In genomic region chr2:106756354-106757103, GRCm38 (mm10) we compare ENCODE assay signal across 14 mouse cellular contexts.
DNase-seq lines count a peak whose midpoint lies in the region; ATAC-seq lines count a peak whose summit lies in the region.
"Had no signal": no experiment of that assay in that cellular context is flagged by ENCODE, and none has a peak within 500 bp of the region (broad histone marks: within the 10 kb centered on the region; RNA-seq: fewer than 3 reads in every experiment).

No protein-coding gene starts in this region.

- no peak overlapping the region for H3K4me3 ChIP-seq in intestine, embryonic 14.5 days (ENCODE audit: low read depth, low read length)
- no peak overlapping the region for H3K4me3 ChIP-seq in intestine, embryonic 16.5 days (ENCODE audit: low read length)
- no peak overlapping the region for H3K4me3 ChIP-seq in midbrain, embryonic 12.5 days
- no peak overlapping the region for H3K4me3 ChIP-seq in midbrain, embryonic 15.5 days
- no peak overlapping the region for H3K4me3 ChIP-seq in embryonic facial prominence, embryonic 11.5 days (ENCODE audit: low read depth, low read length)
- H3K4me3 ChIP-seq: heart, adult 2 months had no signal

- no peak overlapping the region for H3K27ac ChIP-seq in intestine, embryonic 14.5 days (ENCODE audit: low read depth)
- no peak overlapping the region for H3K27ac ChIP-seq in intestine, embryonic 16.5 days (ENCODE audit: low read length)
- H3K27ac ChIP-seq in midbrain, embryonic 12.5 days (replicated peaks) = no peak overlapping the region
- no peak overlapping the region for H3K27ac ChIP-seq in midbrain, embryonic 15.5 days
- no peak overlapping the region for H3K27ac ChIP-seq in embryonic facial prominence, embryonic 11.5 days (replicated peaks; ENCODE audit: low read depth, low read length)
- H3K27ac ChIP-seq: heart, adult 2 months had no signal

- ATAC-seq in intestine, embryonic 14.5 days (replicated peaks; ENCODE audit: low FRiP score, low TSS enrichment, low read depth) = no peak
- no peak for ATAC-seq in intestine, embryonic 16.5 days
- peak; percentile 66 for ATAC-seq in midbrain, embryonic 12.5 days (ENCODE audit: low FRiP score, low read depth)
- ATAC-seq in midbrain, embryonic 15.5 days (replicated peaks) = no peak
- ATAC-seq in embryonic facial prominence, embryonic 11.5 days (replicated peaks; ENCODE audit: insufficient number of reproducible peaks, low FRiP score, low TSS enrichment, low read depth) = 0 out of 2 replicates have a peak, but pooled peaks have one; percentile 49
- ATAC-seq: Patski had no signal

- no peak overlapping the region for H3K9ac ChIP-seq in intestine, embryonic 14.5 days (ENCODE audit: low read length)
- no peak overlapping the region for H3K9ac ChIP-seq in intestine, embryonic 16.5 days (ENCODE audit: low read depth, low read length)
- no peak overlapping the region for H3K9ac ChIP-seq in midbrain, embryonic 12.5 days (replicated peaks)
- H3K9ac ChIP-seq in midbrain, embryonic 15.5 days = no peak overlapping the region
- H3K9ac ChIP-seq in embryonic facial prominence, embryonic 11.5 days (replicated peaks; ENCODE audit: low read length) = no peak overlapping the region

- H3K36me3 ChIP-seq in intestine, embryonic 14.5 days (ENCODE audit: control insufficient read depth, insufficient read depth, low read length) = no peaks in the 10 kb centered on the region
- H3K36me3 ChIP-seq in intestine, embryonic 16.5 days (ENCODE audit: control insufficient read depth, insufficient read depth, low read length) = no peaks in the 10 kb centered on the region
- H3K36me3 ChIP-seq in midbrain, embryonic 12.5 days = no peaks in the 10 kb centered on the region
- no peaks in the 10 kb centered on the region for H3K36me3 ChIP-seq in midbrain, embryonic 15.5 days (replicated peaks)
- no peaks in the 10 kb centered on the region for H3K36me3 ChIP-seq in embryonic facial prominence, embryonic 11.5 days (replicated peaks; ENCODE audit: control insufficient read depth, insufficient read depth, low read depth, low read length)

- no peaks in the 10 kb centered on the region for H3K27me3 ChIP-seq in intestine, embryonic 14.5 days (replicated peaks; ENCODE audit: control insufficient read depth, insufficient read depth, low read length)
- H3K27me3 ChIP-seq in intestine, embryonic 16.5 days (replicated peaks; ENCODE audit: control insufficient read depth, insufficient read depth, low read length) = no peaks in the 10 kb centered on the region
- 0 out of 2 replicates have a peak, but pooled peaks cover 6% of the 10 kb centered on the region for H3K27me3 ChIP-seq in midbrain, embryonic 12.5 days
- no peaks in the 10 kb centered on the region for H3K27me3 ChIP-seq in midbrain, embryonic 15.5 days (replicated peaks)
- H3K27me3 ChIP-seq in embryonic facial prominence, embryonic 11.5 days (ENCODE audit: control insufficient read depth, insufficient read depth, low read length) = no peaks in the 10 kb centered on the region
- H3K27me3 ChIP-seq: CH12.LX had no signal

- H3K4me2 ChIP-seq in intestine, embryonic 14.5 days (ENCODE audit: low read length) = no peak overlapping the region
- no peak overlapping the region for H3K4me2 ChIP-seq in intestine, embryonic 16.5 days (ENCODE audit: low read depth, low read length)
- H3K4me2 ChIP-seq in midbrain, embryonic 12.5 days (replicated peaks) = no peak overlapping the region
- no peak overlapping the region for H3K4me2 ChIP-seq in midbrain, embryonic 15.5 days
- no peak overlapping the region for H3K4me2 ChIP-seq in embryonic facial prominence, embryonic 11.5 days (ENCODE audit: low read depth, low read length)

- no peaks in the 10 kb centered on the region for H3K4me1 ChIP-seq in intestine, embryonic 14.5 days (replicated peaks; ENCODE audit: control insufficient read depth, insufficient read depth, low read length)
- no peaks in the 10 kb centered on the region for H3K4me1 ChIP-seq in intestine, embryonic 16.5 days (ENCODE audit: control insufficient read depth, insufficient read depth, low read length)
- peaks cover 17% of the 10 kb centered on the region for H3K4me1 ChIP-seq in midbrain, embryonic 12.5 days
- H3K4me1 ChIP-seq in midbrain, embryonic 15.5 days = peaks cover 12% of the 10 kb centered on the region; the same call in 1 of the 2 replicates
- no peaks in the 10 kb centered on the region for H3K4me1 ChIP-seq in embryonic facial prominence, embryonic 11.5 days (ENCODE audit: control insufficient read depth, insufficient read depth, low read length)

- peak; percentile 44 for DNase-seq in intestine, embryonic 14.5 days (ENCODE audit: low spot score)
- DNase-seq in embryonic facial prominence, embryonic 11.5 days (ENCODE audit: low spot score) = no peak
- peak; percentile 75 for DNase-seq in mesoderm, embryonic 11.5 days (ENCODE audit: low read depth, low spot score)
- no peak for DNase-seq in thymus, postnatal 25 days
- DNase-seq: cerebellum, adult 9-10 months; heart, adult 2 months; heart, postnatal 14 days; lung, postnatal 10 days; midbrain, embryonic 14.5 days had no signal

- no peaks in the 10 kb centered on the region for H3K9me3 ChIP-seq in intestine, embryonic 14.5 days (ENCODE audit: control insufficient read depth, low read length)
- H3K9me3 ChIP-seq in intestine, embryonic 16.5 days (ENCODE audit: control insufficient read depth, low read length) = no peaks in the 10 kb centered on the region
- no peaks in the 10 kb centered on the region for H3K9me3 ChIP-seq in midbrain, embryonic 12.5 days
- H3K9me3 ChIP-seq in midbrain, embryonic 15.5 days = no peaks in the 10 kb centered on the region
- H3K9me3 ChIP-seq in embryonic facial prominence, embryonic 11.5 days (replicated peaks; ENCODE audit: control insufficient read depth, low read length) = no peaks in the 10 kb centered on the region

- 50% methylated on average over 13 of the region's 13 CpGs for WGBS in intestine, embryonic 14.5 days
- WGBS in intestine, embryonic 16.5 days = 59% methylated on average over 13 of the region's 13 CpGs
- 27% methylated on average over 13 of the region's 13 CpGs for WGBS in midbrain, embryonic 12.5 days
- WGBS in midbrain, embryonic 15.5 days = 26% methylated on average over 13 of the region's 13 CpGs
- WGBS in embryonic facial prominence, embryonic 11.5 days = 22% methylated on average over 13 of the region's 13 CpGs

Comparison
In these comparisons a context has a peak if more than half of its experiments do, and no peak if none do; other contexts are left out.
1. ATAC-seq: peak in midbrain, embryonic 12.5 days (single experiment) and embryonic facial prominence, embryonic 11.5 days (single experiment); none in intestine, embryonic 14.5 days (single experiment), intestine, embryonic 16.5 days (single experiment) and midbrain, embryonic 15.5 days (single experiment).
2. DNase-seq: peak in intestine, embryonic 14.5 days (single experiment) and mesoderm, embryonic 11.5 days (single experiment); none in embryonic facial prominence, embryonic 11.5 days (single experiment) and thymus, postnatal 25 days (single experiment).